Mouse (Mus musculus): ENCODE measurements around the gene Iqce.
A peak's percentile ranks its signal among the peaks of the same experiment; 100 is the strongest.

Iqce gene

GRCm38 (mm10) chr5:140661427-140661826, 40.8 kb downstream of the Iqce start:
- DNase-seq (ENCODE audit: low spot score) = no peak

DNA sequence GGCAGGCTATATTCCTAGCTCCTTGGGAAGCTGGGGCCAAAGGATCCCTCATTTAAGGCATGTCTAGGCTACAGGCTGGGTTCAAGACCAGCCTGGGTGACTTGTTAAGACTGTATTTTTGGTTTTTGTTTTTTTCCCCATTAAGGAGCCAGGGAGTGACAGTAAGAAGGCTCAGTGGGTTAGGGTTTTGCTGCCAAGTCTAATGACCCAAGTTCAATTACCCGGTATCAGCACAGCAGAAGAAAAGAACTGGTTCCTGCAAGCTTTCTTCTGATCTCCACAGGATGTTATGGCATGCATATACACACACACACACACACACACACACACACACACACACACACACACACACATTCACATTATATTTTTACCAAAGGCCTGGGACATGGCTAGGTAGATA, 41.8 kb downstream of the Iqce start:
- DNase-seq (ENCODE audit: low spot score) = no peak

DNA sequence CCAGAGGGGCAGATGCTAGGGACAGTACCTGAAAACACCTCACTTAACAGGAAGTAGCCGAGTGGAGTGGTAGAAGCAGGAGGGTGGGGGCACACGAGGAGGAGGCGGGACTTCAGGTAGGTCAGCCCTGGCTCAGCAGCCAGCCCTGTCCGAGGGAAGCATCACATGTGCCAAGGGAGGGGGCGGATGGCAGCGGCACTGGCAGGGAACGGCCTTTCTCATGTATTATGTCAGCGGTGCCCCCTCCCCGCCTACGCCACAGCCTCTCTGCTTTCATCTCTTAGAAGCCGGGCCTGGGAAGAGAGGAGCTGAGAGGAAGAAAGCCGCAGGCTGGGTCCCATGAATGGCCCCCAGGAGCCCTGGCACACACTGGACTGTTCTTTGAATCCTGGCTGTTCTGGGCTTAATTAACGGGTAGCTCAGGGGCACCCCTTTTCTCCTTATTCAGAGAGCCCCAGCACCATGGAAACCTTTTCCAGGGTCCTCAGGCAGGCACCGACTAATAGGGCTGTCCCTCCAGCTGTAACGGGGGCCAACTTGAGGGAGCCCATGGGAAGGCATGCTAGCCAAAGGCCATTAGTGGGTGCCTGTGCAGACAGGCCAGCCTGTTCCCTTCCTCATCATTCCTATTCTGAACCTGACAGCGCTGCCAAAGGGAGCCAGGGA, 42.4 kb downstream of the Iqce start:
- peak; percentile 74 for DNase-seq (ENCODE audit: low spot score)

DNA sequence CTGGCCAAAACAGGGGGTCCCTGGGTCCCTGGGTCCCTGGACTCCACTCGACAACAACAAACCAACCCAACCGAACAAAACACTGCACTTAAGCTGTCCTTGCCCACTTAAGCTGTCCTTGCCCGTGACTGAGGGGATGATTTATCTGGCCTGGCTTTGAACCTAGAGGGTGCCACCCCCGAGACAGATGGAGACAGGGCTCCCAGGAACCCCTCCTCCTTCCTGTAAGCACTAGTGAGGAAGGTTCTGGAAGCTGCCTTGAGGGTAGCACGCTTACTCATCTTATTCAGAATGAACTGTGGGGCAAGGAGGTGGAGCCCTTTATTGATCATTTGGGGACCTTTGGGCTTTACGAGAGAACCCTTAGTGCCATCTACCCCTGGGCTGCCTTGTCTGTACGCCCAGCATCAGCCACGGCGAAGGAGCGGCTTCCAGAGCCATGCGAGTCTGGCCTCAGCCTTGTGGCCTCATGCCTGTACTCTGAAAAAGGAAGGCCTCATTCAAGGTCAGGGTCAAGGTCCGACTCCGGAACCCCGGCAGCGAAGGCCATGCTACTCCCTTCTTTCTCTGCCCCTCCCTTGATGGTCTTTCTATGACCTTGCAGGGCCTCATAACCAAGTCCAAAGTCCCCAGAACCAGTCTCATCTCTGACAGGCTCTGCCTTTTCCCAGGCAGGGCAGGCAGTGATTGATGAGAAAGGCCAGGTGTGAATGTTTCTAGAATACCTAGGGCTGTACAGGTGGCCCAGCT, 47.9 kb downstream of the Iqce start:
- DNase-seq (ENCODE audit: low spot score) = no peak

DNA sequence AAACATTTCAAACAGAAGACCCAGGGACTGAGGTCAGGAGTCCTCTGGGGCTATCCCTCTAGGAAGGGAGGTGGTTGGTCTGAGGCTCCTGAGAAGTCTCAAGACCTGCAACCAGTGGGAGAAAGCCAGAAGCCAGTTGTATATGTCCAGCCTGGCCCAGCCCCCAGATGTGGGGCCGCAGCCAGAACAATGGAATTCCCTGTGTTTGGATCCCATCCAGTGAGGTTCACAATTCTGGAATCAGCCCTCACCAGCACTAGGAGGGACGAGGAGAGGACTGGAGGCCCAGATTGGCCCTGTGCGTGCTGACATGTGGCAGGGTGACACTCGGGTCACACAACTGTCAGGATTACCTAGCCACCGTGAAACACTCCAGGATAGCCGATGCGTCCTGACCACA, 49.6 kb downstream of the Iqce start:
- DNase-seq (ENCODE audit: low spot score) = no peak

DNA sequence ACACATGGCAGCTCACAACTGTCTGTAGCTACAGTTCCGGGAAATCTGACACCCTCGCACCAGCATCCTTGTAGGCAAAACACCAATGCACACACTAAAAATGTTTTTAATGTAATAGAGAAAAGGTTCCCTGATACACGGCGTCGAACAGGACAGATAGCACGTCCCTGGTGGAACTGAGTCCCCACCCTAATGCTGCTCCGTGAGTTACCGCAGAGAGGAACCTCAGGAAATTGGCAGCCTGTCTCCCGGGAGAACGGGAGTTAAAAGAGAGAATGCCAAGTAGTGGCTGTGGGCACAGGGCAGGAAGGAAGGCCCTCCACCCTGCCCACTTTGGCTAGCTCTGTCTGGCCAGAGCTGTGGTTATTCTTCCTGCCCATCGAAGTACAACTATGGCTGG, 50.9 kb downstream of the Iqce start:
- DNase-seq (ENCODE audit: low spot score) = no peak

- no peak for DNase-seq (ENCODE audit: low spot score)
These were observed 52.2 kb downstream of the Iqce start for GRCm38 (mm10) chr5:140649881-140650414.

DNA sequence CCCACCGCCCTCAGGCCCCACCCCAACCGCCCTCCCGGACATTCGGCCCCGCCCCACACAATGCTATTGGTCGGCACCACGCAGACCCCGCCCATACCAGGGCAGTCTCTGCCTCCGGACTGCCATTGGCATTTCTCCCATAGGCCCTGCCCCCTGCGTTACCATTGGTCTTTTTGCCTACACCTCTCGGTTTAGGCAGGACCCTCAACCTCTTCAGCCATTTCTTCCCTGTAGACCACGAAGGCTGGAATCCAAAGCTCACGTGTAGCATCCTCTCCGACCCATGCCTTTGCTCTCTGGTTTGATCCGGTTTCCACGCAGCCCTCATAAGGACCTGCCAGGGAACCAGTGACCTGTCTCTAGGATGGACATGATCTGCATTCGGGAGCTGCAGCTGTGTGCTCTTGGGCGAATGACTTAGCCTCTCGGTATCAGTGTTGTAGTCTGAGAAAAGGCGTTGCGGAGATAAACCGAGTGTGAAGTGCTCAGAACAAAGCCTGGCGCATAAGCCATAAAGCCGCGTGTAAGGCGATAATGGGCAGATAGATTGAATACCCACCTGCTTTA, 53.0 kb downstream of the Iqce start:
- peak; percentile 94 for DNase-seq (ENCODE audit: low spot score)

DNA sequence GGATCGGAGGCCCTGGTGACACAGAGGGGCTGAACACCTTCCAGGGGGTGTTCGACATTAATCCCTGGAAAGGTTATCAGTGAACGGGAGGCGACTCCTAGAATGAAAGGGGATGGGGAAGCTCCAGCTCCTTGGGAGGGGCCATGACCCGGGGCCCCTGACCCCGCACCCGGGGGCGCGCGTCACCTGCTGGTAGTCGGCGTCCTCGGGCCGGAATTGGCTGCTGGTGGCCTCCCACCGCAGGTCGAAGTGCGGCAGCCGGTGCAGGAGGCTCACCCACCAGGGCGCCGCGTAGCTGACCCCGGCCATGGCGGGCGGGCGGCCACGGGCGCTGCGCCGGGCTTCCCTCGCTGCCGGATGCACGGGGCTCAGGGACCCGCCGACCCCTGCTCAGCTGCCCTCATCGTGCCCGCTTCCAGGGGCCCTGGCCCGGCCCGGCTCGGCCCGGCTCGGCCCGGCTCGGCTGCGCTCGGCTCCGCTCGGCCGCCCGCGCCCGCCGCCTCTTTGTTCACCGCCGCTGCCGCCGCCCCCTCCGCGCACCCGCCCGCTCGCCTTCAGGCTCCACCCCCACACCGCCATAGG, 53.6 kb downstream of the Iqce start, which contains the start of gene Ttyh3:
Gene Ttyh3 (minus strand): TSS at position 513 of the 582 bp plus-strand sequence.
- DNase-seq (ENCODE audit: low spot score) = no peak

DNA sequence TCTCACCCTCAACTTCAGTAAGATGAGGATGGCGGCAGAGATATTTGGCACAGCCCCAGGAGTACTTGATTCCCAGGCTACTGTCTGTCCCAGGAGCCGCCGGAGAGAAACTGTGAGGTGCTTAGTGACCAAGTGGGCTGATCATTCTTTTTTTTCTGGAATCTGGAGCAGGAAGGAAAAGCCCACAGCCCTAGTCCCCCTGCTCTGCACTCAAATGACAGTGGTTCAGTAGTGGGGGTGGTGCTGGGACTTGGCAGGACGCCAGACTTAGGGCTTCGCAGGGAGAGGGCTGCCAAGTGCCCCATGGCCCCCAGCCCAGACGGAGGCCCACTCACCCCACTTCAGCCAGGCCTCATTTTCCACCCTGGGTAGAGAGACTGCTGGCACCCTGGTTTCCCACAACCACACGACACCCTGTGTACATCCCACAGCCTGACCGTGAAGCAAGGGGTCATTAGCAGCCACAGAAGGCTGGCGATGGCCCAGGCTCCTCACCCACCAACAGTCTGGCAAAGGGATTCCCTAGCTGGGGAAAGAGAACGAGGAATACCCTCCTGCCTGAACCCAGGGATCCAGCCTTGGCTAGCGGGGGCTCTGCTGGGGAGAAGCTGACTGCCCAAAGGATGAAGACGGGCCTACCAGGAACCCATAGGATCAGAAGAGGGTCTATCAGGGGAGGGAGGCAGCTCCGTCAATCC, 54.2 kb downstream of the Iqce start:
- DNase-seq (ENCODE audit: low spot score) = no peak

GRCm38 (mm10) chr5:140647031-140647760, 55.0 kb downstream of the Iqce start:
- DNase-seq (ENCODE audit: low spot score) = no peak

DNA sequence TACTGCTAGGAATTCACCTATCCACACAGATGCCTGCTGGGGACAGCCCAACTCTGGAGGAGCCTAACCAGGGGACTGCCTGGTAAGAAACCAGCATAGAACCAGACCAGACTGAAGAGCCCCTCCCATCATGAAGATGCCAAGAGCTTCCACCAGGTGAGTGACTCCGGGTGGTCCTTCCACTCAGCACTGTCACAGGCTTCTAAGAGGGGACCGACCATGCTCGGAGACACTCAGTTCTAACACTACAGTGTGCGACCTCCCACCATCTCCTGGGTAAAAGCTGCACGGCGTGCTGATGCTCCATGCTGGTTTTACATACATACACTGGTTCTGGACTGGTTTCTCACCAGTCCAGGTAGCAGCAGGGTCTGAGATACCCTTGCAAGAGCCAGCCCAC, 56.0 kb downstream of the Iqce start:
- no peak for DNase-seq (ENCODE audit: low spot score)

GRCm38 (mm10) chr5:140645454-140645853, 56.7 kb downstream of the Iqce start:
- DNase-seq (ENCODE audit: low spot score) = no peak

DNA sequence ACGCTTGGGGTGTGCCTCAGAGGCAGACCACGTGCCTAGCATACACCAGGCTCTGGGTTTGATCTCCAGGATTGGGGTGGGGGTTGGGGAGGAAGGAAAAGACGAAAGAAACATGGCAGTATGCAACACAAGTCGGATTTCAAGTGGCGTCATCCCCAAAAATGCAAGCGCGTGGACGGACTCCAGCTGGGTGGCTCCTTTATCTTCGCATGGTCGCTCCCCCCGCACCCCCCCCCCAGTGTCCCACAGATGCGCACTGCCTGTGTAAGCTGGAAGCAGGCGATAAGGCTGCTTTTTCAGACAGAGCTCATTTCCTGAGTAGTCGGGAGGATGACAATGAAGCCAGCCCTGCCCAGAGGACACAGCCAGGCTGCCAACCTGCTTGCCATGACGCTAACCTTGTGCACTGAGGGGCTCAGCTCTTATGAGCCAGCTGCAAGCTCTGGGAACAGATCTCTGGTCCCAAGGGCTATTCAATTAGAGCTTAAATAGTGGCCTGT, 57.4 kb downstream of the Iqce start:
- DNase-seq (ENCODE audit: low spot score) = no peak

DNA sequence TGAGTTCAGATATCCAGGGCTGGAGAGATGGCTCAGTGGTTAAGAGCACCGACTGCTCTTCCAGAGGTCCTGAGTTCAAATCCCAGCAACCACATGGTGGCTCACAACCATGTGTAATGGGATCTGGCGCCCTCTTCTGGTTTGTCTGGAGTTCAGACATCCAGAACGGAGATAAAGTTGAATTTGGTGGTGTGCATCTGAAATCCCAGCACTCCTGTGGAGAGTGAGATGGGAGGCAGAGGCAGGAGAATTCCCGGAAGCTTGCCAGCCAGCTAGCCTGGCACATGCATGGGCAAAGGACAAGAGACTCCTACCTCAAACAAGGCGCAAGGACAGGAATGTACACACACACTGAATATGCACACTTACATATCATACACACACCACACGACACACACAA, 57.9 kb downstream of the Iqce start:
- no peak for DNase-seq (ENCODE audit: low spot score)

DNA sequence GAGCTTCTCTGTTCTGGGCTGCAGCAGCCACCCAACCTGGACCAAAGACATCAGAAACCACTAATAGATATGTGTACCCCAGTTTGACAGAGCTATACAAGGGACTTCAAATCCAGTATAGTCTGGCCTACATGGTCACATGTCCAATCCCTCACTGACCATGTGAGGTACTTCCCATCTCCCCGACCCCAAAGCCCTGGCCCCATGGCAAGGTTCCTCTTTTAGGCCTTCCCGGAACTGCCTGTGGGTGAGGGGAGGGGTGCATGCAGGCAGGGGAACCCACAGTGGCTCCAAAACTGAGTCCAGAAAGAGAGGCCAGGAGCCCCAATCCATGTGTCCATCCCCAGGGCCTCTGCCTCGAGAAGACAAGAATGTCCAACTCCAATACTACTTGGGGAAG, 60.1 kb downstream of the Iqce start:
- DNase-seq (ENCODE audit: low spot score) = no peak

DNA sequence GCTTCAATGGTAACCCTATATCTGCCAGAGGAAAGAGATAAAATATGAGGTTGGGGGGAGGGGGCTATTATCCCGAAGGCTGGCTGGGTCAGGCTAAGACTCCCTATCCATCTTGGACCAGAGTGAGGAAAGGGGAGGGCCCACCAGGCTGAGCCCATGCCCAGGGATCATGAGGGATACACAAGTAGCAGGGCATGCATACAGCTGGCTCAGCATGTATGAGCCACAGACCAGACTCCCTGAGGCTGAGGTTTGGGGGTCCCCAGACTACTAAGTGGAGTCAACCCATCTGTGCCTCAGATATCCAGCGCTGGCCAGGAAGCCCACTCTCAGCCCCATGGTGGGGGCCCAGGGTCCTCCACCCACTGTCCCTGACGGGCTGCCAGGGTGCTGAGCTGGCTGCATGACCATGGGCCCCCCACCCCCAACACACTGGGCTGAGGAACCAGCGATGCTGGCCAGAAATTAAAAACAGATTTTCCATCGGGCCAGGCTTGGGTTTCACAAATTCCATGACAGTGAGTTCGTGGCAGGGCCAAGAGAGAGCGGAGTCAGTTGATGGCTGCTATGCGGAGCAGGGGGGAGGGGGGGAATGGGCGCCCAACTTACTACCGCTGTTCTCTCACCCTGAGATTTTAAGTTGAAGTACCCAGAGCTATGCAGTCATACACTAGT, 60.8 kb downstream of the Iqce start:
- DNase-seq (ENCODE audit: low spot score) = no peak

DNA sequence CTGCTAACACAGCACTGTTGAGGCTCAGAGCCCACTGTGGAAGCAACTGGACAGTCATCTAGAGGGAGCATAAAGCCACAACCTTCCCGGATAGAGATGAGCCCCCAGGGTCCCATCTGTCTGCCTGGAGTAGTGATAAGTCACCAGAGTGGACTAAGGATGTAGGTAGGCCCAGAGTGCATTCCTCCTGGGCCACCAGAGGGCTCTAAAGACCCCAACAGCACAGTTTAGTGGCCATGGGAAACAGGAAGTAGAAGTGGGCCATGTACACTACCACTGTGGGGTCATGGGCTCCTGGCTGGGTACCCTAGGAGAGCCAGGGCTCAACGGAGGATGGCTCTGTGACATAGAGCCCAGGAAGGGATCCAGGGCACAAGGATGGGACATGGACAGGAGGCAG, 61.4 kb downstream of the Iqce start:
- DNase-seq (ENCODE audit: low spot score) = no peak

- DNase-seq (ENCODE audit: low spot score) = no peak
These were observed 62.3 kb downstream of the Iqce start for GRCm38 (mm10) chr5:140639871-140640270.

- DNase-seq (ENCODE audit: low spot score) = no peak
These were observed 62.9 kb downstream of the Iqce start for GRCm38 (mm10) chr5:140639312-140639711.

GRCm38 (mm10) chr5:140638484-140638883, 63.7 kb downstream of the Iqce start:
- no peak for DNase-seq (ENCODE audit: low spot score)
